Mouse (Mus musculus) testis, adult 2 months (tissue): Measurements from ENCODE around the gene Ccdc13.

Experiments used
- CTCF ChIP-seq: fragments of 200-500 bp; IDR thresholded peaks from 2 replicates; pipeline ENCODE4 v1.5.1; 2012; ENCODE audit warnings: low read depth, mild to moderate bottlenecking, inconsistent platforms, low read length, moderate library complexity; ENCODE audit not compliant: control insufficient read depth, insufficient read depth, insufficient replicate concordance
- POLR2A ChIP-seq: fragments of 200-500 bp; IDR thresholded peaks from 2 replicates; pipeline ENCODE4 v1.6.1; 2012; ENCODE audit warnings: low read depth, mild to moderate bottlenecking, inconsistent platforms, low read length, moderate library complexity; ENCODE audit not compliant: control insufficient read depth

DNA sequence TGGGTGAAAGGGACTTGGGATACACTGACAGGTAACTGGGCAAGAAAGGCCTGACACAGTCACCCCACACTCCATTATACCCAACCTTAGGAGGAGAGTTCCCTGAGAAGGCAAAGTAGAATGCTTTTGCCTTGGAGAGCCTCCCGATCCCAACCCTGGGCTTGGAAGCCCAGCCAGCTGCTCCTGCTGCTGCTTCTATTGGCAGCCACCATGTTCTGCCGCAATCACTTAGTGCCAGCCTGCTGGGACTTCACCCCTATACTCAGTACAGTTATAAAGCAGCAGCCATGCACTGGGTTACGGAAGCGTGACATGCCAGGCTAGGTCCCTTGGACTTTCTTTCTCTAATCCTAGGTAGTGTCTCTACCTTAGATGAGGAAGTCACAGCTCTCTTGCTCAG is 7.9 kb upstream of the Ccdc13 start:
- TF ChIP-seq POLR2A: no peak
- TF ChIP-seq CTCF: no peak
